Mouse (Mus musculus): ENCODE data around the gene Rad51b. TPM values are rescaled to one million over a fixed set of nuclear protein-coding genes. Genes with fewer than 3 reads are reported as not detected.

The Rad51b gene
- polyA plus RNA-seq, 1 experiment from 2014 or later = 8.0 TPM

DNA sequence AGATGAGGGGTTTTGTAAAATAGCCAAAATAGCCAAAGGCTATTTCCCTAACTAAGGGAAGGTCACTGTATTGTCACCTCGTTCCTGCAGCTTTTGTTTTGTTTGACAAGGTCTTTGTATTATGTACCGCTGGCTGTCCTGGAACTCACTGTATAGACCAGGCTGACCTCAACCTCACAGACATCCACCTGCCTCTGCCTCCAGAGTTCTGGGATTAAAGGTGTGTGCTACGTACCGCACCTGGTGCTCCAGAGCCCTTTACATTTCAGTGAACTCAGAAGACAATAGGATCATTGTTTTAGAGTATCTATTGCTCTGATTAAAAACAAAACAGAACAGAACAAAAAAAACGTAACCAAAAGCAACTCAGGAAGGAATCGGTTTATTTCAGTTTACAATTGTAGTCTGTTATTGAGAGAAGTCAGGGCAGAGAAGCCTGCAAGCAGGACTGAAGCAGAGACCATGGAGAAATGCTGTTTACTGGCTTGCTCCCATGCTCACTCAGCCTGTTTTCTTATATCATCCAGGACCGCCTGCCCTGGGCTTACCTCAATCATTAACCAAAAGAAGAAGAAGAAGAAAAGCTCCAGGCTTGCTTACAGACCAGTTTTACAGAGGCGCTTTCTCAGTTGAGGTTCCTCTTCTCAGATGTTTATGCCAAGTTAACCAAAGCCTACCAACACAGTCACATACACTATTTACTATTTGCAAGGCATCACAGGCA is 251.7 kb downstream of the Rad51b start:
- no peak overlapping the region for H3K27ac ChIP-seq (ENCODE audit: low read depth, low read length)
- no peaks in the 10 kb centered on the region for H3K36me3 ChIP-seq (ENCODE audit: control insufficient read depth, insufficient read depth, low read length)
- no peaks in the 10 kb centered on the region for H3K9me3 ChIP-seq (ENCODE audit: control insufficient read depth, low read length)
- H3K4me1 ChIP-seq (replicated peaks; ENCODE audit: control insufficient read depth, insufficient read depth, low read length) = peaks cover 2% of the 10 kb centered on the region; the same call in 1 of the 2 replicates
- no peak overlapping the region for H3K4me2 ChIP-seq (ENCODE audit: low read depth, low read length, severe bottlenecking)
- H3K27me3 ChIP-seq (ENCODE audit: control insufficient read depth, insufficient read depth, low read length) = no peaks in the 10 kb centered on the region; the same call in 1 of the 2 replicates
- DNase-seq (ENCODE audit: low spot score) (no peak), ATAC-seq (replicated peaks; ENCODE audit: low FRiP score) (no peak)
- 74% methylated on average over 8 of the region's 8 CpGs for WGBS
- no peak overlapping the region for H3K9ac ChIP-seq (ENCODE audit: low read length)
- no peak overlapping the region for H3K4me3 ChIP-seq (ENCODE audit: low read depth, low read length)

DNA sequence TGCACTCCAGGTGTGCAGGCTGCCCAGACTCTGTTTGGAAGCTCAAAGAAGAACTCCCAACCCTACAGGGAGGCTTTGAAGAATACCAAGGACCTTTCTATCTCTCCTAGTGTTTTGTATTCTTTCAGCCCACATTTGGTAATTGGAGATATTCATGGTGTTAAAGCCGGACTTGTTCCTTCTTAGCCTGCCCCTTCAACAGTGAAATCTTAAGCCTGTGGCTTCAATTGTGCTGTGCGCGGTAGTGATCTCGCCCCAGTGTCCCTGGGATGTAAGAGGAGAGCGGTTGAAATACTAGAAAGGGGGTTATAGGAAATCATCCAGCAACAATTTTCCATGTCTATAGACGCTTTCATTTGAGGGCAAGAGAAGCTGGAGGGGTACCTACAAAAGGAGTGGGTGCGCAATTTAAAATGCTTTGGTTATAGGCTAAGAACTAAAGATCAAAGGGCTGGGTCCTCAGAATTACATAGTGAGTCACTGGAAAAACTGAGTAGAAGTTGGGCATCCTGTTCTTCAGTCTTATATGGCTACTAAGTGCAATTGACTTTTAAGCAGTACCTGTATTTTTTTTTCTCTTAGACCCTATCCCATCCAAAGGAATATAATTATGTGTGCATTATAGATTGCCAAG is 253.1 kb downstream of the Rad51b start:
- Histone ChIP-seq H3K9ac (ENCODE audit: low read length) (no peak overlapping the region), H3K4me2 (ENCODE audit: low read depth, low read length, severe bottlenecking) (no peak overlapping the region), H3K4me3 (ENCODE audit: low read depth, low read length) (no peak overlapping the region), H3K27ac (ENCODE audit: low read depth, low read length) (no peak overlapping the region), H3K36me3 (ENCODE audit: control insufficient read depth, insufficient read depth, low read length) (no peaks in the 10 kb centered on the region), H3K27me3 (ENCODE audit: control insufficient read depth, insufficient read depth, low read length) (no peaks in the 10 kb centered on the region), H3K4me1 (replicated peaks; ENCODE audit: control insufficient read depth, insufficient read depth, low read length) (peaks cover 2% of the 10 kb centered on the region; the same call in 1 of the 2 replicates), H3K9me3 (ENCODE audit: control insufficient read depth, low read length) (no peaks in the 10 kb centered on the region)
- WGBS = 52% methylated on average over 7 of the region's 7 CpGs
- DNase-seq (ENCODE audit: low spot score) = no peak
- no peak for ATAC-seq (replicated peaks; ENCODE audit: low FRiP score)

DNA sequence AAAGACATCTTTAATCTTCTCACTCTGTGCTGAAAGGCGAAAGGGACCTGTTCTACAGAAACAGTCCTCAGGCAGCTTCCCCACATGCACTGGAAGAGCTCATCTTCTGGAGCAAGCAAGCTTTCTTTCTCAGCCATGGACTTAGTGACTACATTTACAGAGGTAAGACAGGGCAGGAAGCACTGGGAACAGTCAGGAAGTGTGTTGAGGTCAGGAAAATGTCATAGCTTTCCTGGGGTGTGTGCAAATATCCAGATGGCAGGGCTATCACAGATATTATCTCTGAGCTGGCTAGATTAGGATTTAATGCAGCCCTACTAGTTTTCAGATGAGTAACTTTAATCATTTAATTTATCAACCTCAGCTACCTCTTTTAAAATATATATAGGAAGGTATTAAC is 254.2 kb downstream of the Rad51b start:
- 87% methylated on average over 1 of the region's 1 CpGs for WGBS
- Histone ChIP-seq H3K9me3 (ENCODE audit: control insufficient read depth, low read length) (no peaks in the 10 kb centered on the region), H3K4me3 (ENCODE audit: low read depth, low read length) (no peak overlapping the region), H3K27me3 (ENCODE audit: control insufficient read depth, insufficient read depth, low read length) (no peaks in the 10 kb centered on the region), H3K4me2 (ENCODE audit: low read depth, low read length, severe bottlenecking) (no peak overlapping the region), H3K9ac (ENCODE audit: low read length) (no peak overlapping the region), H3K4me1 (replicated peaks; ENCODE audit: control insufficient read depth, insufficient read depth, low read length) (peaks cover 2% of the 10 kb centered on the region; the same call in 1 of the 2 replicates), H3K36me3 (ENCODE audit: control insufficient read depth, insufficient read depth, low read length) (no peaks in the 10 kb centered on the region), H3K27ac (ENCODE audit: low read depth, low read length) (no peak overlapping the region)
- no peak for ATAC-seq (replicated peaks; ENCODE audit: low FRiP score)
- no peak for DNase-seq (ENCODE audit: low spot score)

DNA sequence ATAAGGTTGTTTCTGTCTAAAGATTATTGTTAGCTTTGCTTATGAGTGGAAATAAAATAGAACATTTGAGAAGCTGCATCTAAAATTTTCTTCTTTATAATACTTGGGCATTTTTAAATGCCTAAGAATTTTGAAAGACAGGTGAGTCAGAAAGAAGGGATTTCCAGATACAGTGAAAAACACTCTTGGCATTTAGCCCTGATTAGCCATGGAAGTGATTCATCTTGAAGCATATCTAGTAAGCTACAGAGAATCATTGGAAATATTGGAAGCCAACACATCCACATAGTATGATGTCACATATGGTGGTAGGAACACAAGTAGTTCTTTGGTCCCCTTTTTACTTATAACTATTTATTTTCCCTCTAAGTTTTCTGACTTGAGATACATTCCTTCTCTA is 256.0 kb downstream of the Rad51b start:
- Histone ChIP-seq H3K4me2 (ENCODE audit: low read depth, low read length, severe bottlenecking) (no peak overlapping the region), H3K4me1 (replicated peaks; ENCODE audit: control insufficient read depth, insufficient read depth, low read length) (peaks cover 2% of the 10 kb centered on the region; the same call in 1 of the 2 replicates), H3K9ac (ENCODE audit: low read length) (no peak overlapping the region), H3K27me3 (ENCODE audit: control insufficient read depth, insufficient read depth, low read length) (no peaks in the 10 kb centered on the region), H3K9me3 (ENCODE audit: control insufficient read depth, low read length) (no peaks in the 10 kb centered on the region), H3K27ac (ENCODE audit: low read depth, low read length) (no peak overlapping the region), H3K4me3 (ENCODE audit: low read depth, low read length) (no peak overlapping the region), H3K36me3 (ENCODE audit: control insufficient read depth, insufficient read depth, low read length) (no peaks in the 10 kb centered on the region)
- ATAC-seq (replicated peaks; ENCODE audit: low FRiP score) (no peak), DNase-seq (ENCODE audit: low spot score) (no peak)

DNA sequence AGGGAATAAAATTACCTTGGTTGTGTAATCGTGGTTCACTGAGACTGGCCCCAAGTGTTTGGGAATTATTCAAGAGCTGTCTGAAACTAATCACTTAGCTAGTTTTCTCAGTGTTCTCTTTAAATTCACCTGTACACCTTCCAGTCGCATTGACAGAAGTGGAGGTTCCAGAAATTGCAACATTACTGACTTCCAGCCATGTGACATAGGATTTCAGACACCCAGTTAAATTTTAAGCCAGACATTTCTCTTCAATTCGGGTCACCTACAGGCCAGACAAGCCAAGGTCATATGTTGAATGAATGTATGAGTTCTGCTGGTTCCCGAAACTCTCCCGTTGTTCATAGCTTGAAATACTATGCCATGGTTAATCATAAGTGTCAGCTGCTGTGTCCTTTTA is 260.8 kb downstream of the Rad51b start:
- H3K9ac ChIP-seq (ENCODE audit: low read length) = no peak overlapping the region
- H3K27me3 ChIP-seq (ENCODE audit: control insufficient read depth, insufficient read depth, low read length) = no peaks in the 10 kb centered on the region
- no peaks in the 10 kb centered on the region for H3K4me1 ChIP-seq (replicated peaks; ENCODE audit: control insufficient read depth, insufficient read depth, low read length)
- H3K4me2 ChIP-seq (ENCODE audit: low read depth, low read length, severe bottlenecking) = no peak overlapping the region
- no peak overlapping the region for H3K27ac ChIP-seq (ENCODE audit: low read depth, low read length)
- no peak overlapping the region for H3K4me3 ChIP-seq (ENCODE audit: low read depth, low read length)
- no peaks in the 10 kb centered on the region for H3K9me3 ChIP-seq (ENCODE audit: control insufficient read depth, low read length)
- no peak for DNase-seq (ENCODE audit: low spot score)
- WGBS = 89% methylated on average over 5 of the region's 5 CpGs
- no peak for ATAC-seq (replicated peaks; ENCODE audit: low FRiP score)
- no peaks in the 10 kb centered on the region for H3K36me3 ChIP-seq (ENCODE audit: control insufficient read depth, insufficient read depth, low read length)

DNA sequence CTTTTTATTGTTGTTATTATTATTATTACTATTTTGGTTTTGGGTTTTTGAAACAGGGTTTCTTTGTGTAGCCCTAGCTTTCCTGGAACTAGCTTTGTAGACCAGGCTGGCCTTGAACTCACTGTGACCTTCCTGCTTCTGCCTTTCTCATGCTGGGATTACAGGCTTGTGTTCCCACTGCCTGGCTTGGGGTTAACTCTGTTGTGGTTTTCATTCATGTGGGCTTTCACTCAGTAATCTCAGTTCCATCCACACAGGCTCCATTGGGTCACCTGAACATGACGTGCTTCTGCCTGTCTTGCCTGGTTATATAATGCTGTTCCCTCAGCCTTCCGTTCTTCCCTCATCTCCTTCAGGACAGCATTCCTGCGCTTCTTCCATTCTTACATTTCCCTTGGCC is 261.6 kb downstream of the Rad51b start:
- no peaks in the 10 kb centered on the region for H3K9me3 ChIP-seq (ENCODE audit: control insufficient read depth, low read length)

DNA sequence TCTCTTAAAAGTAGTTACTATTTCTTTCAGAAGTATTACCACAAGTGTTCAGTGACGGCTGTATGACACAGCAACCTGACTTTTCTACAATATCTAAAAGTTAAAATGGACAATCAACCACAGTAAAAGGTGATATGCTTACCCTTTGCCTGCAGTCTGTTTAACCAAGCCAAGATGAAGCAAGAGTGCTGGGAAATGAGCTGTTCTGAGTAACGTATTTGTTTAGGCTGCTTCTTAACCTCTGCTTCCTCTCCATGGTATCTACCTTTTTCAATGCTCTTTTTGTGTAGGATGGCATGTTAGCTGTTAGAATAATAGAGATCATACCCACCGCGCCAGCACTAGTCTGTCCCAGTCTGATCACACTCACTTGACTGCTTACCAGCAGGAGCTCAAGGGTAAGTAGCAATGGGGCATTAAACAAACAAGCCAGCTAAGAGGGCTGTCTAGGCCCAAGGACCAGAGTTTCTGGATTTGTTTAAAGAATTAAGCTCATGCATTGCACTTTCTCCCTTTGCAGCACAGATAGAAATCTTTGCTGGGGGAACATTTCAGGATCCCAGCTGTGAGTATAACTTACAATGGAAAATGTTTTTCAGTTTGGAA is 262.4 kb downstream of the Rad51b start:
- Histone ChIP-seq H3K9me3 (ENCODE audit: control insufficient read depth, low read length) (no peaks in the 10 kb centered on the region), H3K27ac (ENCODE audit: low read depth, low read length) (no peak overlapping the region), H3K36me3 (ENCODE audit: control insufficient read depth, insufficient read depth, low read length) (no peaks in the 10 kb centered on the region), H3K4me2 (ENCODE audit: low read depth, low read length, severe bottlenecking) (no peak overlapping the region), H3K4me1 (replicated peaks; ENCODE audit: control insufficient read depth, insufficient read depth, low read length) (no peaks in the 10 kb centered on the region), H3K9ac (ENCODE audit: low read length) (no peak overlapping the region), H3K27me3 (ENCODE audit: control insufficient read depth, insufficient read depth, low read length) (no peaks in the 10 kb centered on the region), H3K4me3 (ENCODE audit: low read depth, low read length) (no peak overlapping the region)
- WGBS = 65% methylated on average over 4 of the region's 4 CpGs
- ATAC-seq (replicated peaks; ENCODE audit: low FRiP score) (no peak), DNase-seq (ENCODE audit: low spot score) (no peak)

More for the DNA sequence above, 261.6 kb downstream of the Rad51b start:
- 87% methylated on average over 3 of the region's 3 CpGs for WGBS
- Histone ChIP-seq H3K4me3 (ENCODE audit: low read depth, low read length) (no peak overlapping the region), H3K4me1 (replicated peaks; ENCODE audit: control insufficient read depth, insufficient read depth, low read length) (no peaks in the 10 kb centered on the region), H3K27ac (ENCODE audit: low read depth, low read length) (no peak overlapping the region), H3K9ac (ENCODE audit: low read length) (no peak overlapping the region), H3K4me2 (ENCODE audit: low read depth, low read length, severe bottlenecking) (no peak overlapping the region), H3K27me3 (ENCODE audit: control insufficient read depth, insufficient read depth, low read length) (no peaks in the 10 kb centered on the region), H3K36me3 (ENCODE audit: control insufficient read depth, insufficient read depth, low read length) (no peaks in the 10 kb centered on the region)
- ATAC-seq (replicated peaks; ENCODE audit: low FRiP score) = no peak
- DNase-seq (ENCODE audit: low spot score) = no peak

DNA sequence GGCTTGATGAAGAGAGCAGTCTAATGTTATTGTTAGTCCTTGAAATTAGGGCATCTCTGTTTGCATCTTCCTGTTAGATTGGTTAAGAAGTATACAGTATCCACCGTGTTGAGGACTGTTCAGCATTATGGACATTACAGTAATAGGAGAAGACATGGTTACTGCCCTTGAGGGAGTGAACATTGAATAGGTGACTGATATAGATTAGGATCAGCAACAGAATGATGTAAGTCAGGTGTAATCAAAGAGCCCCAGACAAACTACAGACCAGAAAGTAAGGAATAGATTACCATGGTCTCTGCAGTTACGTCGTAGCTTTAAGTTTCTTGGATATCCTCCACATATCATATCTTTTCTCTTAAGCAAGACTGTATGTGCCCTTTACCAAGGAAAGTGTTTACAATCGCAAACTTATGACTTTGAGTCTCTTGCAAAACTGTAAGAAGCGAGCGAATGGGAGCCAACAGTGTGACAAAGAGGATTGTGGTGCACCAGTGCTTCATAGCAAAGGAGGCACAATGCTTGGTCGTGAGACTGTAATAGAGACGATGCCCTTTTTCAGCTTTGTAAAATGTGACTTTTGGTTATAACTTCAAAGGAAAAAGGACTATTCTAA is 263.1 kb downstream of the Rad51b start:
- no peak overlapping the region for H3K9ac ChIP-seq (ENCODE audit: low read length)
- no peak overlapping the region for H3K4me3 ChIP-seq (ENCODE audit: low read depth, low read length)
- H3K4me2 ChIP-seq (ENCODE audit: low read depth, low read length, severe bottlenecking) = no peak overlapping the region
- 87% methylated on average over 8 of the region's 8 CpGs for WGBS
- ATAC-seq (replicated peaks; ENCODE audit: low FRiP score) (no peak), DNase-seq (ENCODE audit: low spot score) (no peak)
- H3K27ac ChIP-seq (ENCODE audit: low read depth, low read length) = no peak overlapping the region
- H3K27me3 ChIP-seq (ENCODE audit: control insufficient read depth, insufficient read depth, low read length) = no peaks in the 10 kb centered on the region
- H3K9me3 ChIP-seq (ENCODE audit: control insufficient read depth, low read length) = no peaks in the 10 kb centered on the region
- no peaks in the 10 kb centered on the region for H3K36me3 ChIP-seq (ENCODE audit: control insufficient read depth, insufficient read depth, low read length)
- no peaks in the 10 kb centered on the region for H3K4me1 ChIP-seq (replicated peaks; ENCODE audit: control insufficient read depth, insufficient read depth, low read length)
